Mouse (Mus musculus): ENCODE results near the gene Btc. TPM values are rescaled to one million over a fixed set of nuclear protein-coding genes. Genes with fewer than 3 reads are reported as not detected.

The Btc gene
- polyA plus RNA-seq, 1 experiment from 2014 or later = 0.76 TPM

DNA sequence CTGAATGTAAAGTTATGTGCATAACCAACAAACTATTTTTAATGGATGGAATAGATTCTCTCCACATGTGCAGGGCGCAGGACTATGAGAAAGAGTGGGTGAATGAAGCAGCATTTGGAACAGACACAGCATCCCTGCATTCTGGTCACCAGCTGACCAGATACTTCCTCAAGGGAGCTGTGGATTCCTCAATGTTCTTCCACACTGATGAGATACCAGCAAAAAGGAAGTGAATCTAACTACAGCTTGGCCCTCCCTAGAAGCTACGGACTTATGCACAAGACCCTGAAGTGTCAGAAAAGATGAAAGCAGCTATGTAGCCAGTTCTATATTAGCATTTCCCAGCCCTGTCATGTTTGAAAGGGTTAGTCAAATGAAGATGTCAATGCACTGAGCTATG lies 57.7 kb downstream of the Btc start:
- Histone ChIP-seq H3K4me1 (ENCODE audit: control insufficient read depth, insufficient read depth, low read length) (no peaks in the 10 kb centered on the region), H3K4me3 (ENCODE audit: low read depth, low read length) (no peak overlapping the region), H3K9ac (replicated peaks; ENCODE audit: low read length) (no peak overlapping the region), H3K9me3 (replicated peaks; ENCODE audit: control insufficient read depth, low read length) (no peaks in the 10 kb centered on the region), H3K27me3 (ENCODE audit: control insufficient read depth, insufficient read depth, low read length) (no peaks in the 10 kb centered on the region), H3K36me3 (replicated peaks; ENCODE audit: control insufficient read depth, insufficient read depth, low read depth, low read length) (no peaks in the 10 kb centered on the region), H3K4me2 (ENCODE audit: low read depth, low read length) (no peak overlapping the region), H3K27ac (replicated peaks; ENCODE audit: low read depth, low read length) (no peak overlapping the region)
- DNase-seq (ENCODE audit: low spot score) = no peak
- ATAC-seq (replicated peaks; ENCODE audit: insufficient number of reproducible peaks, low FRiP score, low TSS enrichment, low read depth) = no peak
- WGBS = 84% methylated on average over 2 of the region's 2 CpGs

DNA sequence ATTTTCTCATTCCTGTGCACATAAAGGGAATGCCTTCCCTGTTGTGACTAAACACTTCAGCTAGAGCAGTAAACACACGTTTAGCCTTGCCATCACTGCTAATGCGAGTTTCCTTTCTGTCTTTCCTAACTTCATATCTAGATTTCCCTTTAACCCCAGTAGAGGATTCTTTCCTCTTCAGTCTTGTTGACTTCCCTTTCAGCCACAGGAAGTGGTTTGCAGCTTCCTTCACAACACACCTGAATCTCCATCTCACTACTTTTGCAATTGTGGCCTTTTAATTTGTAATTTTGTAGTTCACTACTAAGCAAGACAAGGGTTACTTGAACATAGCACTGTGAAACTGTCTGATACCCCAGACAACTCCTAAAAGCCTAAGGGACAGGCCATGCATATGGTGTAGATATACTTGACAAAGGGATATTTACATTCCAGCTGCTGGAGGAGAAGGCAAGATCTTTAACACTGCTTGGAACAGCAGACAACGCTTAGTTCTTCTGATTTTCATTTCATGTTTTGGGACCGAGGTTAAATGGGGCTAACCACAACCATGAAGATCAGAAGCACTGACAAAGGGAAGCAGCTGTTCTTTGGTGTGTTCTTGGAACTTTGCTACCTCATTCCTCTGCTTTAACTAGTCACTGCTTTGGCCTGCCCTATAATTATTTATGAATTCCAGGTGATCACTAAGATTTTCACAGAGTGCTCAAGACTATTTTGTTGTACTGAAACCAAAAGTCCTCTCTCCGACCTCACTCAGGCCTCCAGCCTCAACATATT lies 60.6 kb downstream of the Btc start:
- ATAC-seq (replicated peaks; ENCODE audit: insufficient number of reproducible peaks, low FRiP score, low TSS enrichment, low read depth) = no peak
- no peak overlapping the region for H3K27ac ChIP-seq (replicated peaks; ENCODE audit: low read depth, low read length)
- WGBS = 76% methylated on average over 5 of the region's 5 CpGs
- H3K9ac ChIP-seq (replicated peaks; ENCODE audit: low read length) = no peak overlapping the region
- H3K27me3 ChIP-seq (ENCODE audit: control insufficient read depth, insufficient read depth, low read length) = no peaks in the 10 kb centered on the region
- no peak overlapping the region for H3K4me3 ChIP-seq (ENCODE audit: low read depth, low read length)
- no peaks in the 10 kb centered on the region for H3K9me3 ChIP-seq (replicated peaks; ENCODE audit: control insufficient read depth, low read length)
- H3K4me1 ChIP-seq (ENCODE audit: control insufficient read depth, insufficient read depth, low read length) = no peaks in the 10 kb centered on the region
- H3K36me3 ChIP-seq (replicated peaks; ENCODE audit: control insufficient read depth, insufficient read depth, low read depth, low read length) = no peaks in the 10 kb centered on the region
- no peak for DNase-seq (ENCODE audit: low spot score)
- no peak overlapping the region for H3K4me2 ChIP-seq (ENCODE audit: low read depth, low read length)

DNA sequence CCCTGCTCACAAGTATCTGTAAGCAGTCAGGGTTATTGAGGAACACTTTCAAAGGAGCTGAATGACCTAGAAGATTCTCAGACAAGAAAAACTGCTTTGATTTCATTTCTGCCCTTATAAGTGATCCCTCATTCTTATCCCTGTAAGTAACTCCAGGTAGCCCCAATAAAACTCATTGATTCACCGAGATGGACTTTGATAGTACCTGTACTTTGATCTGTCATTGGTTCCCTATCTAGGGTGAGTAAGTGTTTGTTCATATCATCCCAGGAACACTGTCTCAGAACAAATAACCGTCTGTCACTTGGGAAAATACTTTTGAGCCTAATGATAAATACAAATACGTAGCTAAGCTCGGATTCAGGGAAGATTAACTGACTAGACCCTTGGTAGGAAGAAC lies 68.6 kb downstream of the Btc start:
- ATAC-seq (replicated peaks; ENCODE audit: insufficient number of reproducible peaks, low FRiP score, low TSS enrichment, low read depth) (no peak), DNase-seq (ENCODE audit: low spot score) (no peak)
- Histone ChIP-seq H3K27ac (replicated peaks; ENCODE audit: low read depth, low read length) (no peak overlapping the region), H3K9me3 (replicated peaks; ENCODE audit: control insufficient read depth, low read length) (no peaks in the 10 kb centered on the region), H3K27me3 (ENCODE audit: control insufficient read depth, insufficient read depth, low read length) (no peaks in the 10 kb centered on the region), H3K36me3 (replicated peaks; ENCODE audit: control insufficient read depth, insufficient read depth, low read depth, low read length) (no peaks in the 10 kb centered on the region), H3K9ac (replicated peaks; ENCODE audit: low read length) (no peak overlapping the region), H3K4me1 (ENCODE audit: control insufficient read depth, insufficient read depth, low read length) (no peaks in the 10 kb centered on the region), H3K4me2 (ENCODE audit: low read depth, low read length) (no peak overlapping the region), H3K4me3 (ENCODE audit: low read depth, low read length) (no peak overlapping the region)
- 82% methylated on average over 4 of the region's 4 CpGs for WGBS

DNA sequence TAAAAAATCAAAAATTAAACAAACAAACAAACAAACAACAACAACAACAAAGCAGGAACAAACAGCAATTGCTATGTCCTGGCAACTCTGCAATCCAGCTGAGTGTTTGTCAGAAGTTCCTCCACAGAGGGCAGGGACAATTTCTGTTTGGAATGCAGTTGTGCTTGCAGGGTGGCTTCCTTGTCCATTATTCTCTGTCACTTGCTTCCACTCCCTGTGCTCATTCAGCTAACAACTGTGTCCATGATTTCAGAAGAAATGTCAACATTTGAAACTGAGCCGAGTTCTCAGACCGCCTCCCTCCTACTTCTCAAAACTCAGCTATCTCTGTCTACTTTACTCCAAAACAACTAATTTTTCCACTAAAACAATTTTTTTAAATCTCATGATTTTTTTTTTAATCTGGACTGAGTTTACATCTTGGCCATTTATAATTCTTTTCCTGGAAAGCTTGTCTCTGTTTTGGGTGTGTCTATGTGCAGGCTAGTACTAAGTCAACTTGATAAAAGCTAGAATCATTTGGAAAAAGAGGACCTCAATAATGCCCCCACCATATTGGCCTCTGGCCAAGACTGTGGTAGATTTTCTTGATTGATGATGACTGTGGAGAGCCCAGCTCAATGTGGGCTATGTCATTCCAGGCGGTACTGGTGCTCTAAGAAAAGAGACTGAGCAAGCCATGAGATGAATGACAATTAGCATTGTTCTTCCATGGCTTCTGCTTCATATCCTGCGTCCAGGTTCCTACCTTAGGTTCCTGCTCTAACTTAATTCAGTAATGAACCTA lies 70.5 kb downstream of the Btc start:
- Histone ChIP-seq H3K4me1 (ENCODE audit: control insufficient read depth, insufficient read depth, low read length) (no peaks in the 10 kb centered on the region), H3K9me3 (replicated peaks; ENCODE audit: control insufficient read depth, low read length) (no peaks in the 10 kb centered on the region), H3K9ac (replicated peaks; ENCODE audit: low read length) (no peak overlapping the region), H3K4me3 (ENCODE audit: low read depth, low read length) (no peak overlapping the region), H3K27ac (replicated peaks; ENCODE audit: low read depth, low read length) (no peak overlapping the region), H3K4me2 (ENCODE audit: low read depth, low read length) (no peak overlapping the region), H3K36me3 (replicated peaks; ENCODE audit: control insufficient read depth, insufficient read depth, low read depth, low read length) (no peaks in the 10 kb centered on the region), H3K27me3 (ENCODE audit: control insufficient read depth, insufficient read depth, low read length) (no peaks in the 10 kb centered on the region)
- ATAC-seq (replicated peaks; ENCODE audit: insufficient number of reproducible peaks, low FRiP score, low TSS enrichment, low read depth) (no peak), DNase-seq (ENCODE audit: low spot score) (no peak)
- WGBS = 79% methylated on average over 4 of the region's 4 CpGs

DNA sequence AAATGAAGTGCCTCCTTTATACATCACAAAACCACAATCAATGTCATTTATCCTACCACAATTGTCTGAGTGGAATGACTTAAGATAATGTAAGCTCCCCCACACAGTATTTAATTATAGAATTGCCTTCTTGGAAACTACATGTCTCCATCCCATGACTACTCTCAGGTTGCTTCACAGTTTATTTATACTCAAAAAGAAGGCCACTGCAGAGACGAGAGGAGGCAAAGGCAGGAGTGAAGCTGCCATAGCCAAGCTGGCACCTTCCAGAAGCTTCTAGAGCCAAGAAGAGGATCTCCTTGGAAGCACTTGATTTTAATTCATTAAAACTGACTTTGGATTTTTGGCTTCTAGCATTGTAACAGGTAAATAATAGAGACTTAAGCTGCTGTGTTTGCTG lies 81.0 kb downstream of the Btc start:
- 82% methylated on average over 1 of the region's 1 CpGs for WGBS
- ATAC-seq (replicated peaks; ENCODE audit: insufficient number of reproducible peaks, low FRiP score, low TSS enrichment, low read depth) = no peak
- H3K36me3 ChIP-seq (replicated peaks; ENCODE audit: control insufficient read depth, insufficient read depth, low read depth, low read length) = no peaks in the 10 kb centered on the region
- no peaks in the 10 kb centered on the region for H3K27me3 ChIP-seq (ENCODE audit: control insufficient read depth, insufficient read depth, low read length)
- no peak overlapping the region for H3K4me2 ChIP-seq (ENCODE audit: low read depth, low read length)
- no peak overlapping the region for H3K9ac ChIP-seq (replicated peaks; ENCODE audit: low read length)
- H3K4me1 ChIP-seq (ENCODE audit: control insufficient read depth, insufficient read depth, low read length) = no peaks in the 10 kb centered on the region
- no peaks in the 10 kb centered on the region for H3K9me3 ChIP-seq (replicated peaks; ENCODE audit: control insufficient read depth, low read length)
- no peak overlapping the region for H3K27ac ChIP-seq (replicated peaks; ENCODE audit: low read depth, low read length)
- no peak for DNase-seq (ENCODE audit: low spot score)
- H3K4me3 ChIP-seq (ENCODE audit: low read depth, low read length) = no peak overlapping the region

DNA sequence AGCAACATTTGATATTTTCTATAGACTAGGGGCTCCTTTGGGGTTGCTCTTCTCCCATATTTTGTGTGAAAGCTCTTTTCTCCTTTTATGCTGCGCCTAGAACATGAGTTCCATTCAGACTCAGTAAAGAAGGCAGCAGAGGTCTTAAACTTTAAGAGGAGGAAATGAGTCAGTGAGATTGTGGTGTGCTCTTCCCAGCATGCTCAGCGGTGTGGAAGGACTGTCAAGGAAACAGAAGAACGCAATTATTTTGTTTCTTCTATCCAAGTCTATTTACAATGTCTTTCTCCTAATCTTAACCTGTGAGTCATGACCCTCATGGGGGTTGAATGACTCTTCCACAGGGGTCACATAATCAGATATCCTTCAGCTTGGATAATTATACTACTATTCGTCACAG lies 82.4 kb downstream of the Btc start:
- H3K4me1 ChIP-seq (ENCODE audit: control insufficient read depth, insufficient read depth, low read length) = no peaks in the 10 kb centered on the region
- no peak for DNase-seq (ENCODE audit: low spot score)
- no peak overlapping the region for H3K4me3 ChIP-seq (ENCODE audit: low read depth, low read length)
- no peak overlapping the region for H3K27ac ChIP-seq (replicated peaks; ENCODE audit: low read depth, low read length)
- no peaks in the 10 kb centered on the region for H3K27me3 ChIP-seq (ENCODE audit: control insufficient read depth, insufficient read depth, low read length)
- 93% methylated on average over 4 of the region's 4 CpGs for WGBS
- H3K9ac ChIP-seq (replicated peaks; ENCODE audit: low read length) = no peak overlapping the region
- ATAC-seq (replicated peaks; ENCODE audit: insufficient number of reproducible peaks, low FRiP score, low TSS enrichment, low read depth) = no peak
- H3K36me3 ChIP-seq (replicated peaks; ENCODE audit: control insufficient read depth, insufficient read depth, low read depth, low read length) = no peaks in the 10 kb centered on the region
- H3K4me2 ChIP-seq (ENCODE audit: low read depth, low read length) = no peak overlapping the region
- no peaks in the 10 kb centered on the region for H3K9me3 ChIP-seq (replicated peaks; ENCODE audit: control insufficient read depth, low read length)

DNA sequence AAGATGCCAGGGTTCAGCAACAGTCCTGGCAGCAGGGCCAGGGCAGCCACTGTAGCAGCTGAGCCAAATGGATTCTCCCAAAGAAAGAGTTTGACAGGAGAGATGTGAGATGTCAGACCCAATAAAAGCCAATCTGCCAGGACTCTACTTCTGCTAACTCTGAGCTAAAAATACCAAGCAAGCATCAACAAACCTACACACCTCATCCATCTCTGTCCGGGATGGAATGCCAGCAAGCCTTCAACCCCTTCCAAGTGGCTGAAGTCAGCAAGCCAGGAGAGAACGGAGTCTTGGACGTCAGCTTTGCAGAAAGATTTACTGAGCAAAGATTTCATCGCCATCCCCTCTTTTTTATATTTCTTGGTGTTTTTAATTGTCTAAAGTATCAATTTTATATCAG lies 88.8 kb downstream of the Btc start:
- no peak overlapping the region for H3K27ac ChIP-seq (replicated peaks; ENCODE audit: low read depth, low read length)
- no peaks in the 10 kb centered on the region for H3K36me3 ChIP-seq (replicated peaks; ENCODE audit: control insufficient read depth, insufficient read depth, low read depth, low read length)
- no peaks in the 10 kb centered on the region for H3K27me3 ChIP-seq (ENCODE audit: control insufficient read depth, insufficient read depth, low read length)
- H3K4me2 ChIP-seq (ENCODE audit: low read depth, low read length) = no peak overlapping the region
- H3K4me1 ChIP-seq (ENCODE audit: control insufficient read depth, insufficient read depth, low read length) = no peaks in the 10 kb centered on the region
- WGBS = 90% methylated on average over 4 of the region's 4 CpGs
- H3K9ac ChIP-seq (replicated peaks; ENCODE audit: low read length) = no peak overlapping the region
- no peak overlapping the region for H3K4me3 ChIP-seq (ENCODE audit: low read depth, low read length)
- no peak for ATAC-seq (replicated peaks; ENCODE audit: insufficient number of reproducible peaks, low FRiP score, low TSS enrichment, low read depth)
- no peak for DNase-seq (ENCODE audit: low spot score)
- no peaks in the 10 kb centered on the region for H3K9me3 ChIP-seq (replicated peaks; ENCODE audit: control insufficient read depth, low read length)

DNA sequence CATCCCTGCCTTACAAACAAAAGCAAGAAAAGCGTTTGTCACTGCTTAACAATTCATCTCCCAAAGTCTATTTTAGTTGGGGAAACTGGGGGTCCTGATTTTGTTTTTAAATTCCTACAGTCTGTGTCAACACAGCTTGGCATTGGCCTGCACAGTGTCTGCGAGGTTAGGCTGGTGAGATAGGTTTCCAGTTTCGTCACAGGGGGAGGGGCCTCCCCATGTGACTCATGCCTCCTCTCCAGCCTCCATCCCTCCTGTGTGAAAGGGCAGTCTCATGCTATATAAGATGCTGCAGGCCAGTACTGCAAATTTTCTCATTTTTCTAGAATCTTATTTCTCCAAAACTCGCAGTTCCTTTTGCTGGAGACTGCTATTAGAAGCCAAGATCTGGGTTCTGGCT lies 91.0 kb downstream of the Btc start:
- Histone ChIP-seq H3K9me3 (replicated peaks; ENCODE audit: control insufficient read depth, low read length) (no peaks in the 10 kb centered on the region), H3K4me1 (ENCODE audit: control insufficient read depth, insufficient read depth, low read length) (no peaks in the 10 kb centered on the region), H3K9ac (replicated peaks; ENCODE audit: low read length) (no peak overlapping the region), H3K27me3 (ENCODE audit: control insufficient read depth, insufficient read depth, low read length) (no peaks in the 10 kb centered on the region), H3K36me3 (replicated peaks; ENCODE audit: control insufficient read depth, insufficient read depth, low read depth, low read length) (no peaks in the 10 kb centered on the region), H3K4me2 (ENCODE audit: low read depth, low read length) (no peak overlapping the region), H3K4me3 (ENCODE audit: low read depth, low read length) (no peak overlapping the region), H3K27ac (replicated peaks; ENCODE audit: low read depth, low read length) (no peak overlapping the region)
- ATAC-seq (replicated peaks; ENCODE audit: insufficient number of reproducible peaks, low FRiP score, low TSS enrichment, low read depth) (no peak), DNase-seq (ENCODE audit: low spot score) (no peak)
- 42% methylated on average over 4 of the region's 4 CpGs for WGBS
